Mouse (Mus musculus) adrenal gland, postnatal 36 days (tissue): ENCODE results near the gene Card14. TPM values are rescaled to one million over a fixed set of nuclear protein-coding genes. Genes with fewer than 3 reads are reported as not detected.
A peak's percentile ranks its signal among the peaks of the same experiment; 100 is the strongest.

Source experiments
- DNase-seq, 2 experiments: peaks; one replicate each; pipeline ENCODE4 v3.0.0; 2021; ENCODE audit warnings: mixed read lengths in 1 of 2
- total RNA-seq, 2 experiments: library from RNA; stranded (reverse); gene quantifications; 2 replicates each; pipeline ENCODE4 v1.2.3; 2021

Gene Card14
- total RNA-seq, 2 experiments from 2014 or later, result 0.17 to 0.33 TPM

DNA sequence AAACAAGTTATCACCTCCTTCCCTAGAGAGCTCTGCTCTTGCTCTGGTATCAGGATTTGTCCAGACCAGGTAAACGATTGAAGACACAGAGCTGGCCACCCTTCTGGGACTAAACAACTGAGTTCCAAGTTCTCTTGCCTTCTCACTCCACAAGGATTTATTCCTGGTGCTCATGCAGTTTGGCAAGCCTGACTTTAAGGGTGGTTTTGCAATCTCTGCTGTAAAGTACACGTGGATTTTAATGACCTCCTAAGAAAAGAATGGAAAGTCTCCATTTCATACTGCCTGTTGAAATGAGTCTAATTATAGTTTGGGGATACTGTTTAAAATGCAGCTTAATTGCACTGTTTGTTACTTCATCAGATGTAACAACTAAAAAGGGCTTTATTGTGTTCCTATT is 6.6 kb upstream of the Card14 start:
- DNase-seq, result no peak

DNA sequence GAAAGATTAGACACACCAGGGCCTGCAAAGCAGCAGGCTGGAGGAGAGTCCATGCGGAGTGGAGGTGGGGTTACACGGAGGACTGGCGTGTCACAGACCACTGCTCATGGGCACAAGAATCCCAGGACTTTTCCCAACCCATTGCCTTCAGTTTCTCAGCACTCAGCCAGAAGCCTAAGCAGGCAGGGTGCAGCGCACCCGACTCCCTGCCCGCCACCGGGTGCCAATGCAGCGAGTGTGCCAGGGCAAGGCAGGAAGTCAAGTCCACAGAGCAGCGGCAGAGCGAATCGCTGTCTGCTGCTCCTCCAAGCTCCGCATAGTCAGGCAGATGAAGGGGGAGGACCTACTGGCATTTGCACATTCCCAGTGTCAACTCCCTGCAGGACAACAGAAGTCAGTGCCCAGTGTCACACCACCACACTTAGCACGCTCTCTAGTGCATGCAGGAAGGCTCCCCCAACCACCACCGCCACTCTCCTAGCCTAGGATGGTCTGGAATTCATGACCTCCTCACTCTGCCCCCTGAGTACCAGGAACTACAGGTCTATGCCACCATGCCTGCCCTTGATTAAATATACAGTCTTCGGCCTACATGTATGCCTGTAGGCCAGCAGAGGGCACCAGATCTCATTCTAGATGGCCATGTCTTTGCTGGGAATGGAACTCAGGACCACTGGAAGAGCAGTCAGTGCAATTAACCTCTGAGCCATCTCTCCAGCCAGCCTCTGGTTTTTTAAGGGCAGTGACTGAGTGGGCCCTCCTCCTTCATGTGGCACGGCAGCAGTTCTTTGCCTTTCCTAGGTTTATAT is 2.5 kb upstream of the Card14 start:
- DNase-seq, result peak; percentile 45 to 69

DNA sequence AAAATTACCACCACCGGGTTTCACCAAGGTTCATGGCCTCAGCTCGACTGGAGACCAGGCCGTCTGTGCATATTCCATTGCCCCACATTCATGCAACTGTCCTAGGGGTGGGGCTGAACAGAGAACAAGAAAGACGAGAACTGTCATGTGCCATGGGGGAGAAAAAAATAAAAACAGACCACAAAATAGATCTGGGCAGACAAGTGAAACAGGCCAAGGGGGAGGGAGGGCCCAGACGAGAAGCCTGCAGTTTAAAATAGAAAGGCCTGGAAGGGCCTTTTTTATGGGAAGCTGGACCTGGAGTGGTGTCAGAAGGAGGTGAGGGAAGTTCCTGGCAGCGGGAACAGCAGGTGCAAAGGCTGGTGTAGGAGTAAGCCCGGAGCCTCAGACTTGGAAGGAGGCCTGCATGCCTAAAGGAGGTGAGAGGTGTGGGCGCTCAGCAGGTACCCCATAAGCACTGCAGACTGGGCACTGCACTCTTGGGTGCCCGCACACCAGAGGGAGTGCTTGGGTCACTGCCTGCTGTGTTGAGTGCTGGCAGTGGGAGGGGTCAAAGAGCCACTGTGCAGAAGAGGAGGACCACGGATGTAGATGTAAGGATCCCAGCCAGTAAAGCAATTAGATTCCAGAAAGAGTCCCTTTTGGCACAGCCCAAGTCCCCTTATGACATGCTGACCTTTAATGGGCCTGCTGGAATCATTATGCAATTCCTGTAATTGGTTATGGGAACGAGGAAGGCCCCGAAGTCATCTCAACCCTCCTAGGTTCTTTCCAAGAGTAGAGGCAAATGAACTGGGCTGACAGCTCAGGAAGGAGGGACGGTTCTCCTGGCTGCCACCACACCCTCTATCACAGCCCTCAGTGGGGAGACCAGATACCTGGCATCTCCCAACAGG is 558 bp upstream of the Card14 start:
- no peak for DNase-seq

DNA sequence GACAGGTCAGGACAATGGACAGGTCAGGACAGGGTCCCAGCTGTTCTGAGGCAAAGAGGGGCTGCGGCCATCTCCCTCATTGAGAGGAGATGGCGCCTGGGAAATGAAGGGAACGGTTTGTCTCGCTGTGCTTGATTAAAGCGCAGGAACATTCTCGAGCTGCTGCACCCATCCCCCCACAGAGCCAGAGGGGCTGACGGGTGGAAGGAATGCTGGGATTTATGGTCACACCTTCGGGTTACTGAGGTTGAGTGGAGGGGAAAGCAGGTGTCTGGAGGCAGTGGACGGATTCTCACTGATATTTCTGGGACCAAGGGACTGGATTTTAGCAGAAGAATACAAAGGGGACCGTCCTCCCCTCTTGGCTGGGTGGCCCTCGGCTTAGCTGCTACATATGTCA is 348 bp downstream of the Card14 start:
- no peak for DNase-seq

DNA sequence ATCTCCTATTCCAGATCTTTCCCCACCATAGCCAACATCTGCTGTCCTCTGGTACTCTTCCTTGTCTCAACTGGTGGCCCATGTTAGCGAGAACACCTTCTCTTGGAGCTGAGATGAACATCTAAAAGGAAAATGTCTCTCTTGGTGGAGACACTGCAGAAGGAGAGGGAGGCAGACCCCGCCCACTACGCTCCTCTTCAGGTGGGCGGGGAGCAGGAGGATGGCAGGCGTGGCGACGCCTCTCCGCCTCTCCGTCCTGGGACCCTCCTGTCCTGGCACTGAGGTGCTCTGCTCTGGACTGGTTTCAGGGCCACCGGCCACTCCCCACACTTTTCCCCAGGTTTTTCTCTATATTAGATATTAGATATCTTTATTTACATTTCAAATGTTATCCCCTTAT is 3.1 kb downstream of the Card14 start:
- DNase-seq, result no peak

DNA sequence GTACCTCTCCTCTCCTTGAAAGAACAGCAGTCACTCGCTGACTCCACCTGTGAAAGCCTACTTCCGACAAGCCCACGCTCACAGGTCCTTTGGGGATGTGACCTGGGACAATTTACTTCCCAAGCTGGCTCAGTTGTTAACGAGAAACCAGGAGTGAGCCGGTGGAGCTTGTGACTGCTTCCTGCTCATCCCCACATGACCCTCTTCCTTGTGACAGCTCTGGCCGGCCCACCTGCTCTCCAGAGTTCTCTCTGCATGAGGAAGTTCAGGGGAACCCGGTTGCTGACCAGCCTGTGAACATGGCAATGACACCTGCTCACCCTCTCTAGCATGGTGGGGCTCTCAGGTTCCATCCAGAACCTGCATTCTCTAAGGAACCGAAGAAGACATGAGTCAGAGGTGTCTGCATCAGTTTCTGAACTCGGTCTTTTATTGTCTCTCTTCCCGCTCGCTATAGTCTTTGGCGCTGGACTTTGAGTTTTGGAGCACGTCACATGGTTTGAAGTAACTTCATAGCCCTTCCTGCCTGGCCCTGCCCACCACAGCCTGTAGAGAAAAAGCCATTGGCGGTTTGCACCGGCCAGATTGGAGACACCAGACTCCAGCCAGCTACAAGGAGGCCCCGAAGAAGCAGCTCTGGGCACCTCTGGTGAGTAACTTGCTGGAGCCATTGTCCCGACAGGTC is 6.8 kb downstream of the Card14 start:
- no peak for DNase-seq

DNA sequence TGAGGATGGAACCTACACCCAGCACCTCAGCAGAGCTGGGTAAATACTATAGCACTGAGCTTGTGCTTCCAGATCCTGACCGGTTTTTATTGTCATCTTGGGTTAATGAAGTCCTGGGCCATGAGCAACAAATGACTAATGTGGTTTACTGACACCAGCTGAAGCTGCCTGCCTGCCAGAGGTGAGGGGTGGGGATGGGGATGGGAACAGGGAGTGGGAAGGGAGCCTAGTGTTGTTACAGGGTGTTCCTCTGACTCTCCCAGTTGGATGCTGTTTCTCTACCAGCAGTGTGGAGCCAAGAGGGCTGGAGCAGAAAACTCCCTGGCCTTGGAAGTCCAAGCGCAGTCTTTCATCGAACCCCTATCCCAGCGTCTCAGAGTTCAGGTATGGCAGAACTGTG is 9.2 kb downstream of the Card14 start:
- DNase-seq, result no peak

DNA sequence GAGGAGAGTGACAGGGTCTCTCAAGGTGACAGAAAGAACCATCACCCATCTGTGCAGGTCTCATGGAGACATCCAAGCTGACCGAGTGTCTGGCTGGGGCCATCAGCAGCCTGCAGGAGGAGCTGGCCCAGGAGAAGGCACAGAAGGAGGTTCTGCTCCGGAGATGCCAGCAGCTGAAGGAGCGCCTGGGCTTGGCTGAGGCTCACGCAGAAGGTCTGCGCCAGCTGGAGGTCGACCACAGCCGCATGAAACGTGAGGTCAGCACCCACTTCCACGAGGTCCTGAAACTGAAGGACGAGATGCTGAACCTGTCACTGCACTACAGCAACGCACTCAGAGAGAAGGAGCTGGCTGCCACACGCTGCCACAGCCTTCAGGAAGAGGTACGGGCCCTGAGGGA is 15.0 kb downstream of the Card14 start:
- no peak for DNase-seq

DNA sequence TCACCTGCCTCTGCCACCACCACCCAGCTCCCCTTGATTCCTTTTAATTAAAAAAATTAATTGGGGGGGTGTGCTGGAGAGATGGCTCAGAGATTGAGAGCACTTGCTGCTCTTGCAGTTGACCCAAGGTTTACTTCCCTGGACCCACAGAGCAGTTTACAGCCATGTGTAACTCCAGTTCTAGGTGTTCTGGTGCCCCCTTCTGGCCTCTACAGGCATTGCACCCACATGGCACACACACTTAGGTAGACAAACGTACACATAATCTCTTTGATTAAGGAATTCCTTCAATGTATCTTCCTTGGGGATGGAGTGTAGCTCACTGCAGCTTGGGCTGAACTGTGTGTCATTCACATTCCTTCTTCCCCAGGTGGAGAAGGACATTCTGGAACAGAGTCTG is 17.5 kb downstream of the Card14 start:
- DNase-seq, result no peak

DNA sequence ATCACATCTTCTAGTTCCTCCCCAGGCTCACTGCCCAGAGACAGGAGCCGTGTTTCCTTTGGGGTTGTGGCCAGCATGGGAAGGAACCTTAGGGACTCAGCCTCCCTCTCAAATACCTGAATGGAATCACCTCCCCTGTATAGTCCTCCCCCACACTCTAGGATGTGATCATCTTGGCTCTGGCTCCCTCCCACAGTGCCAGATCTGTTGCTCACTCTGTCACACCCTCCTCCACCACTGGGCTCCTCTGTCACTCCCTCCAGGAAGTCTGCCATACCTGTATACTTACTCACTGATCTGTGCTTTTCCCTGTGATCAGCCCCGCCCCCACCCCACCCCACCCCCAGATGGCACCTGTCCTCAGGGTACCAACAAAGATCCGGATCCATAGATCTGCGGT is 23.0 kb downstream of the Card14 start:
- no peak for DNase-seq

DNA sequence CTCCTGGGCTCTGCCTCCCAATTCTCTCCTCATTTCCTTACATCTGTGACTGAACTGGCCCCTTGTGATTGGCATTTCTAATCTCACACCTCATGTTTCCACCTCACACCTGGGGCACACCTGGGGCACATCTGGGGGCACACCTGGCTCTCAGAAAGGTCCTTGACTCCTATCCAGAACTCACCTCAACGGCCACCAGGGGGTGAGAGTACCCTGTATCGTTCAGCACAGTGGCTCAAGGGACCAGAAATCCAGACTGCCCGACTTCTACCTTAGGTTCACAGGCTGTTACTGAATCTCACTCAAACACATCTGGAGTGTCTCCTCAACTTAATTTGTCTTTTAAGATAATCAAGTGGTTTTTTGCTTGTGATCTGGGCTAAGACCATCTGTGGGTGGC is 24.4 kb downstream of the Card14 start:
- DNase-seq, result no peak

DNA sequence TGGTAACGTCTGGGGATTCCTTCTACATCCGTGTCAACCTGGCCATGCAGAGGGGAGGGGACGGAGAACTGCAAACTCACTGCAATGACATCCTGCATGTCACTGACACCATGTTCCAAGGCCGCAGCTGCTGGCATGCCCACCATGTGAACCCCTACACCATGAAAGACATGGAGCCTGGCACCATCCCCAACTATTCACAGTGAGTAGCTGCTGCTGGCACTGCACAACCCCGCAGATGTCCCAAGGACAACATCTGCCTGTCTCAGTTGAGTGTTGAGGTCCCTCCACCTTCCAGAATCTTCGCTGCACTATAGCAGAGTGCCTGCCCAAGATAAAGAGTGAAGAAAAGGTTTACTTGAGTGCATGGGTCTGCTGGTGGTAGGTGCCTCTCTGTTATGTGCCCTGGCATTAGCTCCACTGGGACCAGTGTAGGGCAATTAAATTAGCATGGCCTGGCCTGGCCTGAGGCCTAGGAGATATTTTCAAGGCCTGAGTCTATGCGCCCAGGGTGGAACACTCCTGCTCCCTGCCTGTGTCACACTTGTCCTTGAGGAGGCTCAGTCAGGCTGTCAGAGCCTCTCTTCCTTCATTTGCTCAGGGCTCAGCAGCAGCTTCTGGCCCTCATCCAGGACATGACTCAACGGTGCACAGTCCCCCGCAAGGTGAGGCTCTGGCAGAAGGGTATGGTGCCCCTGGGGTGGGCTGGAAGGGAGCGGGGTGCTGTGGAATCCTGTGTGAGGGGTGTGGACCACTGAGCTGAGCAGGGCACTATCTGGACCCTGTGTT is 30.9 kb downstream of the Card14 start:
- DNase-seq, result peak; percentile 89 to 90

DNA sequence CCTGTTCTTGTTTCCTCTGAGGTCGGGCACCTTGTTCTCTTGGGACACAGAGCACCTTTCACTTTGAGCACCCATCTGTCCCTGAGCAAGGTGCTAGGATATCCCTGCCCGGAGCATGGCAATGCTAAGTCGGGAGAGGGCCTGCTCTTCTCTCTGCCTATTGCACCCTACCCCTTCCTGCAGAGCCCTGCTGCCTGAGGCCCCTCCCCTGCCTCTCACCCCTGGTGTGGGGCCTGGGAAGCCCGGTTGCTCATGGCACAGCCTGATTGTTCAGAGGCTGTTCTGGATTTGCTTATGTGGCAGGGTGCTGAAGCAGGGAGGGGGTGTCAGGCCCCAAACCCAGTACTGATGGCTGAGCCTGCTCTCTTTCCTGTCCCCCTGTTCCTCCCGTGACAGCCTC is 31.6 kb downstream of the Card14 start:
- DNase-seq, result peak; percentile 14 to 47

DNA sequence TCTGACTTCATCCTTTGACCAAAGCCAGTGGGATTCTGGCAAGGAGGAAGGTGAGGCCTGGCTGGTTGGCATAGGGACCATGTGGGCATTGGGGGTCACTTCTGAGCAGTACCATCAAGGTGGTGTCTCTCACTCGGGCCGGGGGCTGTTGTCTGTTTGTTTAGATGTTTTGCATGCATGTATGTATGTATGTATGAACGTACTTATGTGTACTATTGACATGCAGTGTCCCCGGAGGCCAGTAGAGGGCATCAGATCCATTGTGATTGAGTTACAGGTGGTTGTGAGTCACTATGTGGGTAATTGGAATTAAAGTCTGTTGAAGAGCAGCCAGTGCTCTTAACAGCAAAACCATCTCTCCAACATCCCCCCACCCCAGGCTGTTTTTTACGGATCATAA is 32.1 kb downstream of the Card14 start:
- peak; percentile 80 for DNase-seq

DNA sequence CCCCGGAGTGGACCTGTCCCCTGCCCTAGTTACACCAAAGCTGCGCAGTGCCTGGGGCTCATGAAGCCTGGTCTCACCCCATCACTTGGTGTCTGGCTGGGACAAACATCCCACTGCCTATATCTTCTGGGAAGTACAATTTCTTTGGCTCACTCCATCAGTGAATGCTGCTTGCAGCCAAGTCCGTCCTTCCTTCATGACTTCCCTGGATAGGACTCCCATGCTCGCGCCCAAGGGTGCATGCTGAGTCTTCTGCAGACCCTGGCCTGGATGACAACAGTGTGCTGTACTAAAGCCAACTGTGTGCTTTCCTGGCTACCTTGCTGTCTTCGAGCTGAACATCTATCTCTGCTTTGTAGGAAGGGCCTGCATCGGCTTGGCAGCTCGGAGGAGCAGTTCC is 36.6 kb downstream of the Card14 start:
- DNase-seq, result no peak

DNA sequence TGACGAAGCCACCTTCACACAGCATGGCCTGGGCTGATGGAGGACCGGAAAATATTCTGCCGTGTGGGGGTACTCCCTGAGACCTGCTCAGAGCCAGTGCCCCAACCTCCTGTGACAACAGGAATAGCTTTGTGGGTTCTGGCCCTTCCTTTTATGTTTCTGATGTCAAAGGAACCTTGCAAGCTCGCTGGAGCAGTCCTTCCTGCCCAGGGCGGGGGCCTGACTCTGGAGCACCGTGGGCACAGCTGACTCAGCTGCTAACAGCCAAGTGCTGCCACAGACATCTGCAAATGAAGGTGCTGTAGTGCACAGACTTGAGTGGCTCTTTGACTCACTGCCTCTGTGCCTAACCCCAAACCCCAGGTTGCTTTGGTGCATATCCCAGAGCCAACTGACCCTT is 37.3 kb downstream of the Card14 start:
- no peak for DNase-seq

DNA sequence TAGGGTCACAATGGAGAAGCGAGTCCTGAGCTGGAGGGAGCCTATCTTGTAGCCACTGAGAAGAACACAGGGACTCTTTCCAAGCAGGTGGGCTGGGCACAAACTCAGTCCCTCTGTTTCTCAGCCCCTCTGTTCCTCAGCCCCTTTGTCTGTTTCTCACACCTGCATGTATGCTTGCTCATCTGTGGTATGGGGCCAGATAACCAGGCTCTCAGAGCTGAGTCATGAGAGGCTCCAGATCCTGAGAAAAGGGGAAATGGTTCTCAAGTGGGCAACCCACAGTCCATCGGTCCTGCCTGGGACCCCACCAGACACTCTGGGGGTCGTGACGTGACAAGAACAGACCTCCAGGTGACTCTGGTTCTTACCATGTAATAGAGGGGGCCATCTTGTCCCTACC is 39.6 kb downstream of the Card14 start:
- no peak for DNase-seq

DNA sequence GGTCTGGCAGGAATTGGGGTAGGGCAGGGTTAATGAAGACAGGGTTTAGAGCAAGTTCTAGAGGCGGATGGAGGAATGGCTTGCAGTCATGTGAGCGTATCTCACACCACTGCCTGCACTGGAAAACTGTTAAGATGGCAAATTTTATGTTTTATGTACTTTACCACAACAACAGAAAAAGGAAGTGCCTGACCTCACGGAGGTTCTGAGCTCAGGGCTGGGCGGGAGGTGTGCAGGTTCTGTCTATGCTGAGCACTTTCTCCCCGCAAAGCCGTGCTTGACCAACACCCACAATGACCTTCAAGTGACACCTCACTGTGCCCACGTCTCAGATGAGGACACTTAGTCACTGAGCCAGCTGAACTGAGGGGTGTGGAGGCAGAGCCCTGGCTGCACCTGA is 44.5 kb downstream of the Card14 start:
- DNase-seq, result no peak

DNA sequence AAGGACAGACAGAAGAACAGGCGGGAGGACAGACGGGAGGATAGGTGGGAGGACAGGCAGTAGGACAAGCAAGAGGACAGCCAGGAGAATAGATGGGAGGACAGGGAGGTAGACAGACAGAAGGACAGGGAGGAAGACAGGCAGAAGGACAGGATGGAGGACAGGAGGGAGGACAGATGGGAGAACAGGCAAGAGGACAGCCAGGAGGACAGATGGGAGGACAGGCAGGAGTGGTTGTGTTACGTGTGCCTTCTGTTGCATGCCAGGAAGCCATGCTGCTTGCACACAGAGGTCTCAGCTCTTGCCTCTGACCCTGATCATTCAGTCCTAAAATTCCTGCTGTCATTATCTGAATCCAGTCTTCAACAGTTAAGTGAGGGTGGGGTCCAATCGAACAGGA is 46.4 kb downstream of the Card14 start:
- DNase-seq, result no peak

DNA sequence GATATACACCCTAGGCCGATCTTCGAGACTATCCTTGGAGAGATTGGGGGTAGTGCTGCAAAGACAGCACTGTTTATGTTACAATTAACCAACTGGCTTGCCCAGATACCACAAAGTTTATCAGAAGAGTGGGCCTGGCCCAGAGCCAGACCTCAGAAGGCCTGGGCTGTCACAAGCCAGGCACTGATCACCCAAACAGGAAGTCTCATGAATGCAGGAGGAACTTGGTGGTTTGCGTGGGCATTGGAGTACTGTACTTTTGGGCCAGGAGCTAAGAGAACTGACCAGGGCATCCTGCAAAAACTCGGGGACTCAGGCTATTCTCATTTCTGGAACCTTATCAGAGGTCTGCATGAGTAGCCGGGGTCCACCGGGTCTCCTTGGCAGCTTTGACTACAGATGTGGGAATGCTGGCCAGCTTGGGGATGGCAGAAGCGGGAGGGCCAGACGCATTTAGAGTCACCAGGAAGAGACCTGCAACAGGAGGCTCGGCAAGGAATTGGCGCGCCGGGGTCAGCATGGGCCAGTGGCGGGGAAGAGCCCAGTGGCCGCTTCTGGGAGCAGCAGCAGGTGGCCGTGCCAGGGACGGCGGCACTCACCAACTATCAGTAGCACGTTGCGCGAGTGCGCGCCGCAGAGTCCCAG is 47.4 kb downstream of the Card14 start:
- DNase-seq, result peak; percentile 55 to 65
